Mouse (Mus musculus) activated CD4-positive, CD25-positive, alpha-beta regulatory T cell, adult 4 months (primary cell): ENCODE data around the gene Crkl. TPM values are rescaled to one million over a fixed set of nuclear protein-coding genes. Genes with fewer than 3 reads are reported as not detected.
A peak's percentile ranks its signal among the peaks of the same experiment; 100 is the strongest.

ENCODE experiments used
- ATAC-seq: one replicate; pipeline ENCODE4 v1.8.0; 2017
- polyA plus RNA-seq, 2 experiments: library from polyadenylated mRNA; unstranded; fragments of 100-300 nt; shearing (Covaris generic); gene quantifications; one replicate each; pipeline ENCODE4 v1.2.1; 2017

Crkl gene
- polyA plus RNA-seq, 2 experiments from 2014 or later: 16.6 to 21.2 TPM

DNA sequence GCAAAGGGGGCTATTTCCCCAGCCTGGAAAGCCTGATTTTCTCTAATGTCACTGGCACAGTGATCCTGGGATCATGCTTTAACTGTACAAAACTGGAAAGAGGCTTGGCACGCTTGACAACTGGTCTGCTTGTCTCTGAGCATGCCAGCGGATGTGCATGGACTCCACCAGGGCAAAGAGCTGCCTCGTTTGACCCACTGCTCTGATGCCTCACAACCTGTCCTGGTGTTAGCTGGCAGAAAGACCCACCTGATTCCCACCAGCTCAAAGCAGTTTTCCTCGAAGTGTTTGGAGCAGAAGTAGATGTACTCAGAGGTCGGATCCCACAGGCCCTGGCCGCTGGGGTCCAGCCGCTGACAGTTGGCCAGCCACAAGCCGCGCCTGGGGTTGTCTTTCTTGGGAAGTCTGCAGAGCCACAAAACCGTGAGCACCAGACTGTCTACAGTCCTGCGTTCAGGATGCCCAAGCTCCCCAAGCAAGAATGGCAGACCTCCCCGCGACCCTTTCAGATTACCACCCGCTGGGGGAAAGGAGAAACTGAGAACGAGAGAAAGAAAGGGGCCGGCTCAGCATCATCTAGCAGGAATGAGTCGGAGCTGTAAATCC, 78.3 kb downstream of the Crkl start:
- no peak for ATAC-seq

DNA sequence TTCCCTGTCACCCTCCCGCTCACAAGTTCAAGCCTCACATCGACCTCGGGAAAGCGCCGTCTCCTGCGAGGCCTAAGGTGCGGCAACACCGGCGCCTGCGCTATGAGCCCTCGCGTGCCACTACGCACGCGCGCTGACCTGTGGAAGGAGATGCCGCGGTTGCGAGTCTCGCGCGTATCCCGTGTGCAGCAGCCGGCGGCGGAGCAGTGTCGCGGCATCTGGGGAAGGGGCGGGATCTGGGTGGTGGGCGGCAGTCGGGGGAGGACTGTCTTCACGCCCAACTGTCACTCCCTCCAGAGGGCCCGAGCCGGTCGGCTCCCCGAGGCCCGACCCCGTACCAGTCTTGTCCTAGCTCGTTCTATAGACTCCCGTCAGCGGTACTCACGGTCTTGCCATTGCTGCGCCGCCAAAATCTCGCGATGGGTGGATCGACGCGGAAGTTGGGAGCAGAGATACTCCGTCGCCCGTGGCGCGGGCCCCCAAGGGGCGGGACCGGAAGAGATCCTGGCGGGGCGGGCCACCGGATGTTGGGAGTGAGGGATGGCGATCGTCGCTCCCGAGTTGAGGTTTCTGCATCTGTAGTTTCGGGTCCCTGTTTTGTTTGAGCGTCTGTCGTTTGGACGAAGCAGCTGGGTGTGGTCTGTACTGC, 79.0 kb downstream of the Crkl start, which contains the start of gene Thap7:
Gene Thap7 (minus strand): TSS at position 497 of the 649 bp plus-strand sequence.
- ATAC-seq: peak; percentile 90

GRCm38 (mm10) chr16:17532271-17532670, 80.5 kb downstream of the Crkl start:
- ATAC-seq: no peak

DNA sequence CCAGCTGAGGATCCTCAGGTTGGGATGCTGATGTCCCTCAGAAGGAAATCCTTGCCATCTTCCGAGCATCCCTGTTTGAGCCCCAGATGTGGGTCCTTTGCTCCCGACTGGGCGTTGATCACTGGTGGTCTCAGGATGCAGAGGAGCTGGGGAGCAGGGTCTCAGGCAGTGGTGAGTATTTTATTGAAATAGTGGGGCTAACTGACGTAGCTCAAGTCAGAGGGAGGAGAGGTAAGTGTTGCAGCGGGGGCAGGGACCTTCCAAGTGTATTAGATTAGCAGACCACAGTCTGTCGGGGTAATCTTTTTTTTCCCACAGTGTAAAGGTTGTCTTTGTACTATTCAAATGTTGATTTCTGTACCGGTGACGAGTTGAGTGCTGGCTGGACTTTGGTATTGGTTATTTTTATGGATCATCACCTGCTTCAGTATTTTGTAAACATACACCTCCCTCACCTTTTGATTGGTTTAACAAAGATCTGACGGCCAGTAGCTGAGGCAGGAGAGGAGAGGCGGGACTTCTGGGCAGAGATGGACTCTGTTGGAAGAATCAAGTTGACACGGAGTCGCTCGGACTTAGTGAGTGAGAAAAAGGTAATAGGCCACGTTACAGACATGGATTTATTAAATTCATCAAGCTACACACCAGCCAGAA, 81.0 kb downstream of the Crkl start:
- no peak for ATAC-seq

GRCm38 (mm10) chr16:17536584-17536983, 84.8 kb downstream of the Crkl start:
- ATAC-seq: no peak

Other genes with a start within 250 kb of the Crkl start
- gene Ube2l3, start 249.3 kb upstream of the Crkl start, polyA plus RNA-seq: 100 to 1,000 TPM; 300 to 366 TPM
- gene Rimbp3, start 243.4 kb upstream of the Crkl start, polyA plus RNA-seq: not detected
- gene Hic2, start 218.4 kb upstream of the Crkl start, polyA plus RNA-seq: 1 to 10 TPM in 1 of 2 experiments, under 1 TPM in 1; 0.83 to 1.1 TPM
- gene Tmem191c, start 175.9 kb upstream of the Crkl start, polyA plus RNA-seq: 10 to 100 TPM; 30.6 to 32.6 TPM
- under 1 TPM; 0.22 to 0.53 TPM for gene Serpind1, start 120.6 kb upstream of the Crkl start, polyA plus RNA-seq
- 10 to 100 TPM in 1 of 2 experiments, 1 to 10 TPM in 1; 8.3 to 16.7 TPM for gene Snap29, start 46.0 kb upstream of the Crkl start, polyA plus RNA-seq
- 10 to 100 TPM; 42.5 to 51.8 TPM for gene Pi4ka, start 45.7 kb upstream of the Crkl start, polyA plus RNA-seq
- gene Aifm3, start 37.6 kb downstream of the Crkl start, polyA plus RNA-seq: not detected
- gene Lztr1, start 56.7 kb downstream of the Crkl start, polyA plus RNA-seq: 10 to 100 TPM; 41.0 to 47.1 TPM
- 10 to 100 TPM; 67.5 to 70.8 TPM for gene Thap7, start 79.1 kb downstream of the Crkl start, polyA plus RNA-seq
- not detected for gene Lrrc74b, start 109.3 kb downstream of the Crkl start, polyA plus RNA-seq
- not detected for gene P2rx6, start 109.9 kb downstream of the Crkl start, polyA plus RNA-seq
- under 1 TPM; 0.42 to 0.69 TPM for gene Slc7a4, start 131.2 kb downstream of the Crkl start, polyA plus RNA-seq
- 10 to 100 TPM; 10.4 to 18.1 TPM for gene Smpd4, start 167.4 kb downstream of the Crkl start, polyA plus RNA-seq
- under 1 TPM in 1 of 2 experiments, not detected in 1; 0.75 TPM for gene Ccdc74a, start 194.5 kb downstream of the Crkl start, polyA plus RNA-seq